Mouse (Mus musculus): ENCODE results near the gene Zcchc18.

DNA sequence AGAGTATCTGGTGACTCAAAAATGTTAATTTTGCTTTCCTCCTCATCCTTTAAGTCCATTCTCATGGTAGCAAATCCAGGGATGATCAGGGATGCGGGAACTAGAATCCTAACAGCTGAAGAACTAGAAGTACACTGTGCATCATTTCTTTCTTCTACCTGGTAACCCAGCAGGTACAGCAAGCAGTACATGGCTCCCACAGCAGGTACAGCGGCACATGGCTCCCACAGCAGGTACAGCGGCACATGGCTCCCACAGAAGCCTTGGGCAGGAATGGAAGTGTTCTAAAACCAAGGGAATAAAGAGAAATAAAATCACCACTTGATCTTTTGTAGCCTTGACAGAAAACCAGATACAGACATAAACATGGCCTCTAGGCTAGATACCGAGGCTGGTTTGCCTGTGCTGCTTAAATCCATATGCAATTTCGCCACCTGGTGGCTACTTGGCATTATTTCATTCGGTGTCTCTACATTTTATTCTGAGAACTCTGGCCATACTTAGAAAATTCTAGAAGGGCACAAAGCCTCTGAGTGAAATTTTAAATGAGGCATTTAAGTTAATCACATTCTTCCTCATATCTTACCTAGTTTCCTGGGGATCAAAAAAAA, 22.2 kb downstream of the Zcchc18 start:
- no peak for TF ChIP-seq POLR2A (IDR thresholded peaks at IDR 0.05; ENCODE audit: low read depth, low read length)
- no peak for TF ChIP-seq CTCF (IDR thresholded peaks at IDR 0.05; ENCODE audit: borderline replicate concordance, insufficient read depth, low read length)
